Comparison of ENCODE assay signal across 16 mouse cellular contexts in the genomic region with DNA sequence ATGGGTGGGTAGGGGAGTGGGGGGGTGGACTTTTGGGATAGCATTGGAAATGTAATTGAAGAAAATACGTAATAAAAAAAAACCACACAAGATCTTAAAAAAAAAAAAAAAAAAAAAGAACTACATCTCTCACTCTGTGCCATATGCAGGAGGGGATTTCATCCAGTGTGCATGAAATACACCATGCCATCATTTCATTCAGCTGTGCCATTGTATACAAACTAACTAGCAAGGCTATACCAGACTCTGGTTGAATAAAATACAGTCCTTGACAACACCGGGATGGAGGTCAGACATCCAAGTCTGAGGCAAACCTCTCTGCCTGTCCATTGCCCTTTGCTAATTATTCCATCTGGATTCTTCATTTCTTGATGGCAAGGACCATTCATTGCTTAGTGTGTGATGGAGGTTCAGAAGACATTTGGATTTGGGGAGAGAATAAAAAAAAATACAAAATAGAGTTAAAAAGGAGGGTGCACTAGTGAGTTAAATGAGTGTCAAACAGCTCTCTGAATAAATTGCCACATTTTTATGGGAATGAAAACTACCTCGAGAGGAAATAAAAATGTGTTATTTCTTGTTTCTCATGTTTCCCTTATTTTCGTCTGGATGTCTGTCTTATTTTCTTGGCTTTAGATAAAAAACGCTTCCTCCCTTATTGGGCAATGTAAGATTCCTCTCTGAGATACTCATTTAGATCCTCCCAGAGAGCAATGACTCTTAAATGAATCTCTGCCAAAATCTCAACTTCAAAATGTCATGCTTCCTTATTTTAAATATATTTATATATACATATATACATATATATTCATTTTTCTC.
A peak's percentile ranks its signal among the peaks of the same experiment; 100 is the strongest.
DNase-seq lines count a peak whose midpoint lies in the region; ATAC-seq and TF ChIP-seq lines count a peak whose summit lies in the region.
"Had no signal": no experiment of that assay in that cellular context is flagged by ENCODE, and none has a peak within 500 bp of the region (broad histone marks: within the 10 kb centered on the region; RNA-seq: fewer than 3 reads in every experiment).

No protein-coding gene starts in this region.

- no peak overlapping the region for H3K4me3 ChIP-seq in forebrain, embryonic 13.5 days
- H3K4me3 ChIP-seq in forebrain, embryonic 11.5 days (ENCODE audit: low read depth, low read length), result no peak overlapping the region
- H3K4me3 ChIP-seq in left cerebral cortex, adult 2 months, result no peak overlapping the region
- no peak overlapping the region for H3K4me3 ChIP-seq in forebrain, postnatal 0 days (ENCODE audit: low read depth, low read length)
- H3K4me3 ChIP-seq: heart, adult 2 months; heart, embryonic 12.5 days; hindbrain, embryonic 15.5 days had no signal

- H3K27ac ChIP-seq in forebrain, embryonic 13.5 days, result no peak overlapping the region
- no peak overlapping the region for H3K27ac ChIP-seq in forebrain, embryonic 11.5 days (ENCODE audit: low read depth, low read length)
- peak overlapping the region; percentile 80 for H3K27ac ChIP-seq in left cerebral cortex, adult 2 months
- no peak overlapping the region for H3K27ac ChIP-seq in forebrain, postnatal 0 days (ENCODE audit: low read depth, low read length)
- H3K27ac ChIP-seq: heart, adult 2 months; hindbrain, embryonic 15.5 days had no signal

- 87% methylated on average over 5 of the region's 5 CpGs for WGBS in forebrain, embryonic 13.5 days
- 88% methylated on average over 5 of the region's 5 CpGs for WGBS in forebrain, embryonic 11.5 days
- WGBS in forebrain, postnatal 0 days, result 72% methylated on average over 5 of the region's 5 CpGs

- intact Hi-C loops in left cerebral cortex, adult 2 months (cut with DNase I), result no loop called here
- intact Hi-C loops in left cerebral cortex, postnatal 10 days (cut with DNase I), result no loop called here

- 0 out of 2 replicates have a peak, but pooled peaks cover 3% of the 10 kb centered on the region for H3K4me1 ChIP-seq in forebrain, embryonic 13.5 days
- no peaks in the 10 kb centered on the region for H3K4me1 ChIP-seq in forebrain, embryonic 11.5 days (replicated peaks; ENCODE audit: control insufficient read depth, insufficient read depth, low read length)
- H3K4me1 ChIP-seq in forebrain, postnatal 0 days (ENCODE audit: insufficient read depth), result 0 out of 2 replicates have a peak, but pooled peaks cover 2% of the 10 kb centered on the region
- H3K4me1 ChIP-seq: heart, embryonic 12.5 days; hindbrain, embryonic 15.5 days had no signal

- no peak overlapping the region for H3K9ac ChIP-seq in forebrain, embryonic 13.5 days
- no peak overlapping the region for H3K9ac ChIP-seq in forebrain, embryonic 11.5 days (ENCODE audit: low read length)
- no peak overlapping the region for H3K9ac ChIP-seq in forebrain, postnatal 0 days
- H3K9ac ChIP-seq: heart, embryonic 12.5 days; hindbrain, embryonic 15.5 days had no signal

- H3K27me3 ChIP-seq in forebrain, embryonic 13.5 days, result no peaks in the 10 kb centered on the region
- H3K27me3 ChIP-seq in forebrain, embryonic 11.5 days (ENCODE audit: control insufficient read depth, insufficient read depth, low read length), result no peaks in the 10 kb centered on the region
- H3K27me3 ChIP-seq in forebrain, postnatal 0 days (ENCODE audit: insufficient read depth, low read length), result no peaks in the 10 kb centered on the region
- H3K27me3 ChIP-seq: heart, embryonic 12.5 days; hindbrain, embryonic 15.5 days had no signal

- no peak overlapping the region for H3K4me2 ChIP-seq in forebrain, embryonic 13.5 days
- H3K4me2 ChIP-seq in forebrain, embryonic 11.5 days (ENCODE audit: low read depth, low read length, severe bottlenecking), result no peak overlapping the region
- no peak overlapping the region for H3K4me2 ChIP-seq in forebrain, postnatal 0 days (ENCODE audit: low read depth)
- H3K4me2 ChIP-seq: heart, embryonic 12.5 days; hindbrain, embryonic 15.5 days had no signal

- ATAC-seq in forebrain, embryonic 13.5 days, result peak; percentile 51; the same call in 1 of the 2 replicates
- no peak for ATAC-seq in forebrain, embryonic 11.5 days (replicated peaks; ENCODE audit: low FRiP score)
- peak; percentile 77 for ATAC-seq in forebrain, postnatal 0 days
- ATAC-seq: intestine, embryonic 16.5 days had no signal

- no peaks in the 10 kb centered on the region for H3K36me3 ChIP-seq in forebrain, embryonic 13.5 days (ENCODE audit: poor library complexity, severe bottlenecking)
- H3K36me3 ChIP-seq in forebrain, embryonic 11.5 days (ENCODE audit: control insufficient read depth, insufficient read depth, low read length), result no peaks in the 10 kb centered on the region
- H3K36me3 ChIP-seq in forebrain, postnatal 0 days (ENCODE audit: insufficient read depth), result no peaks in the 10 kb centered on the region
- H3K36me3 ChIP-seq: heart, embryonic 12.5 days; hindbrain, embryonic 15.5 days had no signal

- no peak for DNase-seq in forebrain, embryonic 11.5 days (ENCODE audit: low spot score)
- no peak for DNase-seq in left cerebral cortex, adult 2 months (ENCODE audit: extremely low spot score in 1 of 2, low spot score in 2 of 2)
- no peak for DNase-seq in left cerebral cortex, postnatal 10 days (ENCODE audit: extremely low spot score in 1 of 2, low spot score in 2 of 2)
- DNase-seq in brain, adult 2 months (ENCODE audit: low read depth, low spot score), result peak; percentile 68
- peak; percentile 14 for DNase-seq in forebrain, postnatal 0 days
- no peak for DNase-seq in adrenal gland, postnatal 14 days
- DNase-seq: adrenal gland, postnatal 10 days; cerebellum, adult 2 months; cerebellum, postnatal 10 days; gastrocnemius, postnatal 14 days; heart, adult 2 months; heart, postnatal 36 days had no signal

- no peak for TF ChIP-seq CTCF in left cerebral cortex, adult 2 months (IDR thresholded peaks at IDR 0.05)
- no peak for TF ChIP-seq CTCF in forebrain, postnatal 0 days (IDR thresholded peaks at IDR 0.05; ENCODE audit: low read depth)

- no peaks in the 10 kb centered on the region for H3K9me3 ChIP-seq in forebrain, embryonic 13.5 days (replicated peaks)
- no peaks in the 10 kb centered on the region for H3K9me3 ChIP-seq in forebrain, embryonic 11.5 days (ENCODE audit: control insufficient read depth, low read length)
- no peaks in the 10 kb centered on the region for H3K9me3 ChIP-seq in forebrain, postnatal 0 days (ENCODE audit: low read length)
- H3K9me3 ChIP-seq: heart, embryonic 12.5 days; hindbrain, embryonic 15.5 days had no signal

Comparison
In these comparisons a context has a peak if more than half of its experiments do, and no peak if none do; other contexts are left out.
1. DNase-seq: peak in brain, adult 2 months (single experiment) and forebrain, postnatal 0 days (single experiment); none in forebrain, embryonic 11.5 days (single experiment), left cerebral cortex, adult 2 months (0 of 2), left cerebral cortex, postnatal 10 days (0 of 2) and adrenal gland, postnatal 14 days (single experiment).